Mouse (Mus musculus) hindbrain, embryonic 14.5 days (tissue): Measurements from ENCODE around the gene Tmem243. TPM values are rescaled to one million over a fixed set of nuclear protein-coding genes. Genes with fewer than 3 reads are reported as not detected.
A peak's percentile ranks its signal among the peaks of the same experiment; 100 is the strongest.
"Not testable (repeated sequence)": the region's sequence is repeated elsewhere in the genome, so short reads cannot be mapped to it uniquely, and the experiment has no call there.

Source experiments
- ATAC-seq: fragments of 200-750 bp; cut with Nextera tagmentation; 2 replicates; pipeline ENCODE4 v1.8.0; 2017; ENCODE audit warnings: moderate number of reproducible peaks, mild to moderate bottlenecking, moderate TSS enrichment, moderate library complexity; ENCODE audit not compliant: low FRiP score
- DNase-seq: peaks from one replicate; pipeline ENCODE4 v3.0.0-alpha.2; 2015; ENCODE audit warnings: low spot score
- H3K27ac ChIP-seq: fragments of 300-500 bp; sonication (generic); 2 replicates; pipeline ENCODE4 v1.5.1; 2014; ENCODE audit warnings: mild to moderate bottlenecking, moderate library complexity
- H3K27me3 ChIP-seq: fragments of 300-500 bp; sonication (generic); 2 replicates; pipeline ENCODE4 v1.6.1; 2014; ENCODE audit warnings: mild to moderate bottlenecking, low read length, mixed read lengths; ENCODE audit not compliant: control insufficient read depth, insufficient read depth
- H3K36me3 ChIP-seq: fragments of 300-500 bp; sonication (generic); replicated peaks from 2 replicates; pipeline ENCODE4 v1.6.1; 2014; ENCODE audit not compliant: control insufficient read depth, insufficient read depth
- H3K4me1 ChIP-seq: fragments of 300-500 bp; sonication (generic); replicated peaks from 2 replicates; pipeline ENCODE4 v1.6.1; 2014; ENCODE audit warnings: antibody characterized with exemption, low read length, mixed read lengths; ENCODE audit not compliant: control insufficient read depth, insufficient read depth
- H3K4me2 ChIP-seq: fragments of 300-500 bp; sonication (generic); replicated peaks from 2 replicates; pipeline ENCODE4 v1.6.1; 2014; ENCODE audit warnings: mild to moderate bottlenecking, moderate library complexity
- H3K4me3 ChIP-seq: fragments of 300-500 bp; sonication (generic); replicated peaks from 2 replicates; pipeline ENCODE4 v1.5.1; 2014; ENCODE audit warnings: mild to moderate bottlenecking, low read length
- H3K9ac ChIP-seq: fragments of 300-500 bp; sonication (generic); 2 replicates; pipeline ENCODE4 v1.6.1; 2014
- H3K9me3 ChIP-seq: fragments of 300-500 bp; sonication (generic); 2 replicates; pipeline ENCODE4 v1.6.1; 2016; ENCODE audit warnings: low read length; ENCODE audit not compliant: control insufficient read depth
- WGBS: fragments of 180-500 bp; shearing (Covaris S2); extraction: QIAGEN DNeasy Blood & Tissue Kit; methylation state at CpG from one replicate; pipeline ENCODE4 v1.1.7; 2014; 5-methylcytosine and 5-hydroxymethylcytosine counted together
- polyA plus RNA-seq: library from polyadenylated mRNA; unstranded; fragments of >200 nt; fragmentation: Nextera tagmentation; extraction: Ambion mirVana; gene quantifications from 2 replicates; pipeline ENCODE4 v1.2.1, GENCODE M21; 2014

Tmem243 gene
- polyA plus RNA-seq, 1 experiment from 2014 or later, result 14.1 TPM

DNA sequence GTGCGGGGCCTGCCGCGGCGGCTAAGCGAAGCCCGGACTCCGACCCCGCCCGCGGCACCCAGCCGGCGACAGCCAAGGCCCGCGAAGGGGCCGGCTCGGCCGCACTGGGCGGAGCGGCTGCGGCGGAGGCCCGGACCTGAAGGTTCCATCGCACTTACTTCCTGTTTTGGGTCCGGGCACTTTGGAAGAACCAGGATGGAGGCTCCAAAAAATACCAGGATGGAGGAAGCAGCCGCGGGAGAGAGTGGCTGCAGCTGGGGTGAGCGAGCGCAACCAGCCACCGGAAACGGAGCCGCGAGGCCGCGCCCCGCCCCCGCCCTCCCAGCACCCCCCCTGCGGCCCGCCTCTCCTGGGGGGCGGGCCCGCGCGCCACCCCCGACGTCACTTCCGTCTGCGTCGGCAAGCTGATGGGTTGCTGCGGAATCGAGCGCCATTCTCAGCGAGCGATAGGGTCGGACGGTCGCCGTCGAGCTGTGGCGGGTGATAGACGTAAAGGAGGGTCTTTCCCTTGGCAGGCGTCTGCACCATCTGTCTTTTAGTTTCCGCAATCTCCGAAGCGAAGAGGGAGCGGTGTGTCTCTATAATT lies 61.1 kb downstream of the Tmem243 start, which contains the start of gene Dmtf1:
TSS of gene Dmtf1 (minus strand) at position 321 of the 586 bp plus-strand sequence.
- Histone ChIP-seq H3K4me1 (peaks cover 30% of the 10 kb centered on the region), H3K9ac (peak within 1 kb of the TSS; percentile 96), H3K4me2 (peak within 1 kb of the TSS; percentile 63), H3K36me3 (no peaks in the 10 kb centered on the region), H3K27ac (peak within 1 kb of the TSS; percentile 99), H3K27me3 (no peaks in the 10 kb centered on the region), H3K9me3 (no peaks in the 10 kb centered on the region), H3K4me3 (peak within 1 kb of the TSS; percentile 97)
- 2% methylated on average over 63 of the region's 64 CpGs for WGBS
- ATAC-seq, result peak; percentile 97
- peak; percentile 94 for DNase-seq

DNA sequence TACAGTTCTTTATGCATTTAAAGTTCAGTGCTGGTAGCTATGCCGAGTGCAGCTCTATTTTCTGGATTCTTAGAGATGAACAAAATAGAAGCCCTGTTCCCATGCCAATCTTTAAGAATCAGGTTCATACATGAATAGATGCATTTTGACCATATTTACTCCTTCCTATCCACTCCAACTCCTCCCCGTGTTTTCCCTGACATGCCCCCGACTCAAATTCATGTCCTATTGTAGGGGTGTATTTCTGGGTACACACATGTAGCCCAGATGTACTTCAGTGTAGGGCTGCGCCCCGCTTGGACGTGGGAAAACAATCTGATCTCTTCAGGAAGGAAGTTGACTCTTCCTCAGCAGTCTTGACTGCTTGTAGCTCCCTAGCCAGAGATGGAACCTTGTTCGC lies 61.6 kb downstream of the Tmem243 start:
- DNase-seq, result no peak
- H3K4me2 ChIP-seq, result peak overlapping the region; percentile 61
- H3K9ac ChIP-seq, result peak overlapping the region; percentile 64
- no peaks in the 10 kb centered on the region for H3K36me3 ChIP-seq
- H3K4me1 ChIP-seq, result peaks cover 29% of the 10 kb centered on the region
- H3K27ac ChIP-seq, result peak overlapping the region; percentile 99
- 20% methylated on average over 7 of the region's 7 CpGs for WGBS
- no peaks in the 10 kb centered on the region for H3K9me3 ChIP-seq
- peak overlapping the region; percentile 97 for H3K4me3 ChIP-seq
- ATAC-seq, result peak; percentile 4; the same call in 1 of the 2 replicates
- H3K27me3 ChIP-seq, result no peaks in the 10 kb centered on the region

DNA sequence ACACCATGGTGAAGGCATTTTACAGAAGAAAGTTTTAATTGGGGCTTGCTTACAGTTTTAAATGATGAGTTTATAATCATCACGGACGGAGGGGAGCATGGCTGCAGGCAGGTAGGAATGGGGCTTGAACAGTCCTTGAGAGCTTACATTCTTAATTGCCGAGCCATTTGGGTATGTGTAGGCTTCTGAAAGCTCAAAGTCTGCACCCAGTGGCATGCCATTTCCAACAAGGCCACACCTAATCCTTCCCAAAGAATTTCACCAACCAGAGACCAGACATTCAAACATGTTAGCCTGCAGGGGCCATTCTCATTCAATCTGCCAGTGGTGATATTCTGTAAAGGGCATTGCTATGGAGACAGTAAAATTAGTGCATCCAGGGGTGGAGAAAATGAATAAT lies 62.9 kb downstream of the Tmem243 start:
- no peaks in the 10 kb centered on the region for H3K36me3 ChIP-seq
- H3K27ac ChIP-seq, result no peak overlapping the region
- 92% methylated on average over 3 of the region's 3 CpGs for WGBS
- no peak overlapping the region for H3K4me2 ChIP-seq
- ATAC-seq, result no peak
- no peaks in the 10 kb centered on the region for H3K27me3 ChIP-seq
- no peak overlapping the region for H3K4me3 ChIP-seq
- H3K4me1 ChIP-seq, result peaks cover 23% of the 10 kb centered on the region
- DNase-seq, result no peak
- no peaks in the 10 kb centered on the region for H3K9me3 ChIP-seq
- no peak overlapping the region for H3K9ac ChIP-seq

DNA sequence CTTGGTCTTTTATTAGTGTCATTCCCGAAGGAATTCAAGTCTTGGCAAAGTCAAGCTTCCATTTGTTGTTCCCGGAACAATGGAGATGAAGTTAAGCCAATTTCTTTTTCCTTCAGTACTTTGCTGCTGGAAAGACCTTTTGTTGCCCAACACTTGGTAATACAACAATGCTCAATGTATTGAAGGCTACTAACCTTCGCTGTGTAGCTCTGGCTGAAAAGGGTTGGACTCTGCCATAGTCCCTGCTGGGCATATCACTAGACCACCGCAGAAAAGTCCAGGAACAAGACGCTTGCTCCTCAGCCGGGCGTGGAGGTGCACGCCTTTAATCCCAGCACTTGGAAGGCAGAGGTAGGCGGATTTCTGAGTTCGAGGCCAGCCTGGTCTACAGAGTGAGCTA lies 64.7 kb downstream of the Tmem243 start:
- not testable (repeated sequence) for ATAC-seq, DNase-seq
- 85% methylated on average over 10 of the region's 10 CpGs for WGBS

DNA sequence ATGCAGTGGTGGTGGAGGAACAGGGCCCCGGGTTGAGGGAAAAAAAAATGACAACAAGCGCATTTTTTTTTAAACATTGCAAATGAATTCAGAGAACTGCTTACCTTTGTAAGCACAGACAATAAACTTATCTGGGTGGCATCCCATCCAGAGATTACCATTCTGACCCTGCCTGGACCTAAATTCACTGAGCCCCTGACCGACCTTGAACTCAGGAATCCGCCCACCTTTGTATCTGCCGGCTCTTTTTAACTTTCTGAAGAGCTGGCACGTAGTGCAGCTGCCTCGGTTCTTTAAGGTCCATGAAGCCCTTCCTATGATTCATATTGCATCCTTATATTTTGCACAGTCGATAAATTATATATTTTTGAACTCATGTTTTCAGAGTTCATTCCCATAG lies 65.9 kb downstream of the Tmem243 start:
- no peak overlapping the region for H3K4me3 ChIP-seq
- H3K9ac ChIP-seq, result no peak overlapping the region
- no peak overlapping the region for H3K4me2 ChIP-seq
- no peaks in the 10 kb centered on the region for H3K36me3 ChIP-seq
- no peaks in the 10 kb centered on the region for H3K9me3 ChIP-seq
- WGBS, result 76% methylated on average over 8 of the region's 8 CpGs
- no peak for ATAC-seq
- no peak for DNase-seq
- peaks cover 8% of the 10 kb centered on the region for H3K4me1 ChIP-seq
- no peaks in the 10 kb centered on the region for H3K27me3 ChIP-seq
- H3K27ac ChIP-seq, result no peak overlapping the region

More for the DNA sequence above, 64.7 kb downstream of the Tmem243 start:
- not testable (repeated sequence) for H3K9me3 ChIP-seq, H3K4me3 ChIP-seq, H3K9ac ChIP-seq, H3K27me3 ChIP-seq, H3K4me2 ChIP-seq, H3K36me3 ChIP-seq, H3K27ac ChIP-seq, H3K4me1 ChIP-seq

DNA sequence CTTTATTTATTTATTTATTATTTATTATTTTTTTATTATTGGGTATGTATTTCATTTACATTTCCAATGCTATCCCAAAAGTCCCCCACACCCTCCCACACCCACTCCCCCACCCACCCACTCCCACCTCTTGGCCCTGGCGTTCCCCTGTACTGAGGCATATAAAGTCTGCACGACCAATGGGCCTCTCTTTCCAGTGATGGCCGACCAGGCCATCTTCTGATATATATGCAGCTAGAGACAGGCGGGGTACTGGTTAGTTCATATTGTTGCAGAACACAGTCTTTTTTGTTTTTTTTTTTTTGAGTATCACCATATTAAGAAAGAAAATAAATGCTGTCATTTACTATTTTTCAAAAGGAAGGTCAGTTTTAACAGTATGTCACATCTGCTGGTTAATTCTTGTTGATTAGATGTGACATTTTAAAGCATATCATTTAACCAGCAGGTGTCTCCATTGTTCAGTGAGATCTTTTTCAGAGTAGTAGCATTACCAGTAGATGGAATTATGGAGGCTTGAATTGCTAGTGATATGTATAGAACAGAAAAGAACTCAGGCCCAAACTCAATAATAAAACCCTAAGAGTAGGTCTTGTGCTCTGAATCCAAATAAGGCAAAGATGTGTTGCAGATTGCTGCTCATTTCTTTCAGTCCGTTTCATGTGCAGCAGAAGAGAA lies 69.0 kb downstream of the Tmem243 start:
- DNase-seq, result peak; percentile 74
- 82% methylated on average over 5 of the region's 5 CpGs for WGBS

DNA sequence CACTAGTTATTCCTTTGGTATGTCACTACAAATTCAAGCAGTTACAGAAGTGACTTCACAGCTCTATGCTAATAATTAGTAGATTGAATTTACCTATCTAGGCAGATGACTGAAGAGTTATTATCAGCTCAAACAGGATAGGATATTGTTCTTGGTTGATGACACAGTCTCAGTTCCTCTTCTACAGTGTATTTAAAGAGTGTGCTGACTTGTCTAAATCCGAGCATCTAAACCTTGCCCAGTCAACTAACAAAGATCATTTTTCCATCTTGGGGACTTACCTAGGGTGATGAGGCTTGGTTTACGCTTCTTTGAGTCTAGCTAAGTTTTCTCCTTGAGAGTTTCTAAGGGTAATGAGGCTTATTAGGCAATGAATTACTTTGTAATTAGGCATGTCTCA lies 72.8 kb downstream of the Tmem243 start:
- no peaks in the 10 kb centered on the region for H3K4me1 ChIP-seq
- no peaks in the 10 kb centered on the region for H3K9me3 ChIP-seq
- no peak for ATAC-seq
- H3K9ac ChIP-seq, result no peak overlapping the region
- no peaks in the 10 kb centered on the region for H3K36me3 ChIP-seq
- 81% methylated on average over 2 of the region's 2 CpGs for WGBS
- no peak overlapping the region for H3K4me2 ChIP-seq
- no peaks in the 10 kb centered on the region for H3K27me3 ChIP-seq
- no peak for DNase-seq
- H3K27ac ChIP-seq, result no peak overlapping the region
- H3K4me3 ChIP-seq, result no peak overlapping the region

More for the DNA sequence above, 69.0 kb downstream of the Tmem243 start:
- H3K27me3 ChIP-seq, H3K9me3 ChIP-seq, H3K4me1 ChIP-seq, H3K36me3 ChIP-seq, H3K27ac ChIP-seq, H3K4me2 ChIP-seq, H3K4me3 ChIP-seq, H3K9ac ChIP-seq: not testable (repeated sequence)
- ATAC-seq, result peak; percentile 69; the same call in 1 of the 2 replicates

DNA sequence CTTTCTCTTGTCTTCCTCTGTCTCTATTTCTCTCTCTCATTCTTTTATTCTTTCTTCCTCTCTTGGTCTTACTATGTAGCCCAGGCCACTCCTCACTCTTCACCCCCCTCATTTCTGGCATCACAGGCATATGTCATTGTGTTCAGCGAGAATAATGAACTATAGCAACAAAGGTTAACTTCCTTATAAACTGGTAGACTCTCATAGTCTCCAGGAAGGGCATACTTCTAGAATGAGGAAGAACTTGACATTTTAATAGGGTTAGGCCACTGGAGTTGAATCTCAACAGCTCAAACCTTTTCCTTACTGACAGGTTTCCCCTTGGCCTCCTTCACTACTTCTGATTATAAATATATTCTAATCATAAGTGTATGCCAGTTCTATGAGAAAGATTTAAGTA lies 86.0 kb downstream of the Tmem243 start:
- Histone ChIP-seq H3K4me2 (no peak overlapping the region), H3K9ac (no peak overlapping the region), H3K36me3 (no peaks in the 10 kb centered on the region), H3K4me1 (no peaks in the 10 kb centered on the region), H3K27me3 (no peaks in the 10 kb centered on the region), H3K9me3 (no peaks in the 10 kb centered on the region), H3K4me3 (no peak overlapping the region), H3K27ac (no peak overlapping the region)
- WGBS, result 80% methylated on average over 1 of the region's 1 CpGs
- ATAC-seq, result no peak
- DNase-seq, result no peak
